Mouse (Mus musculus): ENCODE measurements at regions not wholly inside any gene's neighbourhood (a gene's known extent, or its start where the extent isn't known, plus 50 kb on each side); places are given as distances from the start of the nearest gene placed in this dataset.

GRCm38 (mm10) chrX:76077781-76078180 is 186.3 kb upstream of the Cldn34b3 start:
- no peak overlapping the region for H3K27ac ChIP-seq (ENCODE audit: low read depth, low read length)
- no peak overlapping the region for H3K4me2 ChIP-seq (ENCODE audit: low read depth, low read length, severe bottlenecking)
- H3K9me3 ChIP-seq (ENCODE audit: control insufficient read depth, low read length) = no peaks in the 10 kb centered on the region
- H3K4me3 ChIP-seq (ENCODE audit: low read depth, low read length) = no peak overlapping the region
- no peaks in the 10 kb centered on the region for H3K36me3 ChIP-seq (ENCODE audit: control insufficient read depth, insufficient read depth, low read length)
- DNase-seq (ENCODE audit: low spot score) = no peak
- 0 out of 2 replicates have a peak, but pooled peaks have one; percentile 18 for ATAC-seq (replicated peaks; ENCODE audit: low FRiP score)
- H3K4me1 ChIP-seq (replicated peaks; ENCODE audit: control insufficient read depth, insufficient read depth, low read length) = no peaks in the 10 kb centered on the region
- H3K27me3 ChIP-seq (ENCODE audit: control insufficient read depth, insufficient read depth, low read length) = no peaks in the 10 kb centered on the region
- no peak overlapping the region for H3K9ac ChIP-seq (ENCODE audit: low read length)
- 59% methylated on average over 3 of the region's 3 CpGs for WGBS

- 79% methylated on average over 4 of the region's 4 CpGs for WGBS
- no peak for ATAC-seq (replicated peaks; ENCODE audit: low FRiP score)
- Histone ChIP-seq H3K27ac (ENCODE audit: low read depth, low read length) (no peak overlapping the region), H3K4me1 (replicated peaks; ENCODE audit: control insufficient read depth, insufficient read depth, low read length) (no peaks in the 10 kb centered on the region), H3K36me3 (ENCODE audit: control insufficient read depth, insufficient read depth, low read length) (no peaks in the 10 kb centered on the region), H3K4me3 (ENCODE audit: low read depth, low read length) (no peak overlapping the region), H3K4me2 (ENCODE audit: low read depth, low read length, severe bottlenecking) (no peak overlapping the region), H3K27me3 (ENCODE audit: control insufficient read depth, insufficient read depth, low read length) (no peaks in the 10 kb centered on the region), H3K9me3 (ENCODE audit: control insufficient read depth, low read length) (no peaks in the 10 kb centered on the region), H3K9ac (ENCODE audit: low read length) (no peak overlapping the region)
- DNase-seq (ENCODE audit: low spot score) = no peak
These were observed 181.4 kb upstream of the Cldn34b3 start for GRCm38 (mm10) chrX:76082670-76083069.

- DNase-seq (ENCODE audit: low spot score) = no peak
- WGBS = 70% methylated on average over 4 of the region's 4 CpGs
- H3K27me3 ChIP-seq (ENCODE audit: control insufficient read depth, insufficient read depth, low read length) = no peaks in the 10 kb centered on the region
These were observed 153.2 kb upstream of the Cldn34b3 start for GRCm38 (mm10) chrX:76110763-76111474.

GRCm38 (mm10) chrX:76116086-76116485 is 148.0 kb upstream of the Cldn34b3 start:
- no peak overlapping the region for H3K9ac ChIP-seq (ENCODE audit: low read length)
- 53% methylated on average over 1 of the region's 1 CpGs for WGBS
- ATAC-seq (replicated peaks; ENCODE audit: low FRiP score) (no peak), DNase-seq (ENCODE audit: low spot score) (no peak)
- H3K9me3 ChIP-seq (ENCODE audit: control insufficient read depth, low read length) = no peaks in the 10 kb centered on the region
- no peaks in the 10 kb centered on the region for H3K36me3 ChIP-seq (ENCODE audit: control insufficient read depth, insufficient read depth, low read length)
- no peak overlapping the region for H3K4me3 ChIP-seq (ENCODE audit: low read depth, low read length)
- no peaks in the 10 kb centered on the region for H3K27me3 ChIP-seq (ENCODE audit: control insufficient read depth, insufficient read depth, low read length)
- H3K4me2 ChIP-seq (ENCODE audit: low read depth, low read length, severe bottlenecking) = no peak overlapping the region
- H3K27ac ChIP-seq (ENCODE audit: low read depth, low read length) = no peak overlapping the region
- H3K4me1 ChIP-seq (replicated peaks; ENCODE audit: control insufficient read depth, insufficient read depth, low read length) = no peaks in the 10 kb centered on the region

More at GRCm38 (mm10) chrX:76110763-76111474, 153.2 kb upstream of the Cldn34b3 start:
- Histone ChIP-seq H3K36me3 (ENCODE audit: control insufficient read depth, insufficient read depth, low read length) (no peaks in the 10 kb centered on the region), H3K4me1 (replicated peaks; ENCODE audit: control insufficient read depth, insufficient read depth, low read length) (no peaks in the 10 kb centered on the region), H3K27ac (ENCODE audit: low read depth, low read length) (no peak overlapping the region), H3K4me3 (ENCODE audit: low read depth, low read length) (no peak overlapping the region), H3K4me2 (ENCODE audit: low read depth, low read length, severe bottlenecking) (no peak overlapping the region), H3K9ac (ENCODE audit: low read length) (no peak overlapping the region), H3K9me3 (ENCODE audit: control insufficient read depth, low read length) (no peaks in the 10 kb centered on the region)
- no peak for ATAC-seq (replicated peaks; ENCODE audit: low FRiP score)

GRCm38 (mm10) chrX:76116562-76116961 is 147.5 kb upstream of the Cldn34b3 start:
- Histone ChIP-seq H3K4me2 (ENCODE audit: low read depth, low read length, severe bottlenecking) (no peak overlapping the region), H3K9me3 (ENCODE audit: control insufficient read depth, low read length) (no peaks in the 10 kb centered on the region), H3K36me3 (ENCODE audit: control insufficient read depth, insufficient read depth, low read length) (no peaks in the 10 kb centered on the region), H3K27me3 (ENCODE audit: control insufficient read depth, insufficient read depth, low read length) (no peaks in the 10 kb centered on the region), H3K4me1 (replicated peaks; ENCODE audit: control insufficient read depth, insufficient read depth, low read length) (no peaks in the 10 kb centered on the region), H3K27ac (ENCODE audit: low read depth, low read length) (no peak overlapping the region), H3K4me3 (ENCODE audit: low read depth, low read length) (no peak overlapping the region), H3K9ac (ENCODE audit: low read length) (no peak overlapping the region)
- 64% methylated on average over 1 of the region's 1 CpGs for WGBS
- ATAC-seq (replicated peaks; ENCODE audit: low FRiP score) = no peak
- DNase-seq (ENCODE audit: low spot score) = no peak

GRCm38 (mm10) chrX:76120936-76121335 is 143.2 kb upstream of the Cldn34b3 start:
- no peak for DNase-seq (ENCODE audit: low spot score)
- no peak for ATAC-seq (replicated peaks; ENCODE audit: low FRiP score)
- Histone ChIP-seq H3K9ac (ENCODE audit: low read length) (no peak overlapping the region), H3K4me2 (ENCODE audit: low read depth, low read length, severe bottlenecking) (no peak overlapping the region), H3K4me3 (ENCODE audit: low read depth, low read length) (no peak overlapping the region), H3K27ac (ENCODE audit: low read depth, low read length) (no peak overlapping the region), H3K4me1 (replicated peaks; ENCODE audit: control insufficient read depth, insufficient read depth, low read length) (no peaks in the 10 kb centered on the region), H3K27me3 (ENCODE audit: control insufficient read depth, insufficient read depth, low read length) (no peaks in the 10 kb centered on the region), H3K36me3 (ENCODE audit: control insufficient read depth, insufficient read depth, low read length) (no peaks in the 10 kb centered on the region), H3K9me3 (ENCODE audit: control insufficient read depth, low read length) (no peaks in the 10 kb centered on the region)
- 63% methylated on average over 3 of the region's 3 CpGs for WGBS

- 56% methylated on average over 2 of the region's 2 CpGs for WGBS
- no peak overlapping the region for H3K9ac ChIP-seq (ENCODE audit: low read length)
- no peaks in the 10 kb centered on the region for H3K27me3 ChIP-seq (ENCODE audit: control insufficient read depth, insufficient read depth, low read length)
- ATAC-seq (replicated peaks; ENCODE audit: low FRiP score) = no peak
- H3K4me3 ChIP-seq (ENCODE audit: low read depth, low read length) = no peak overlapping the region
- H3K36me3 ChIP-seq (ENCODE audit: control insufficient read depth, insufficient read depth, low read length) = no peaks in the 10 kb centered on the region
- DNase-seq (ENCODE audit: low spot score) = no peak
- no peak overlapping the region for H3K27ac ChIP-seq (ENCODE audit: low read depth, low read length)
- no peaks in the 10 kb centered on the region for H3K9me3 ChIP-seq (ENCODE audit: control insufficient read depth, low read length)
- no peaks in the 10 kb centered on the region for H3K4me1 ChIP-seq (replicated peaks; ENCODE audit: control insufficient read depth, insufficient read depth, low read length)
- no peak overlapping the region for H3K4me2 ChIP-seq (ENCODE audit: low read depth, low read length, severe bottlenecking)
These were observed 140.7 kb upstream of the Cldn34b3 start for GRCm38 (mm10) chrX:76123355-76123754.

- H3K36me3 ChIP-seq (ENCODE audit: control insufficient read depth, insufficient read depth, low read length) = no peaks in the 10 kb centered on the region
- H3K4me2 ChIP-seq (ENCODE audit: low read depth, low read length, severe bottlenecking) = no peak overlapping the region
- no peaks in the 10 kb centered on the region for H3K27me3 ChIP-seq (ENCODE audit: control insufficient read depth, insufficient read depth, low read length)
- no peak for ATAC-seq (replicated peaks; ENCODE audit: low FRiP score)
- H3K4me1 ChIP-seq (replicated peaks; ENCODE audit: control insufficient read depth, insufficient read depth, low read length) = no peaks in the 10 kb centered on the region
- no peaks in the 10 kb centered on the region for H3K9me3 ChIP-seq (ENCODE audit: control insufficient read depth, low read length)
- no peak overlapping the region for H3K9ac ChIP-seq (ENCODE audit: low read length)
- DNase-seq (ENCODE audit: low spot score) = no peak
- no peak overlapping the region for H3K4me3 ChIP-seq (ENCODE audit: low read depth, low read length)
- 57% methylated on average over 2 of the region's 2 CpGs for WGBS
- no peak overlapping the region for H3K27ac ChIP-seq (ENCODE audit: low read depth, low read length)
These were observed 126.4 kb upstream of the Cldn34b3 start for GRCm38 (mm10) chrX:76137729-76138128.

- Histone ChIP-seq H3K9me3 (ENCODE audit: control insufficient read depth, low read length) (no peaks in the 10 kb centered on the region), H3K4me1 (replicated peaks; ENCODE audit: control insufficient read depth, insufficient read depth, low read length) (no peaks in the 10 kb centered on the region), H3K4me2 (ENCODE audit: low read depth, low read length, severe bottlenecking) (no peak overlapping the region), H3K4me3 (ENCODE audit: low read depth, low read length) (no peak overlapping the region), H3K36me3 (ENCODE audit: control insufficient read depth, insufficient read depth, low read length) (no peaks in the 10 kb centered on the region), H3K9ac (ENCODE audit: low read length) (no peak overlapping the region), H3K27me3 (ENCODE audit: control insufficient read depth, insufficient read depth, low read length) (no peaks in the 10 kb centered on the region), H3K27ac (ENCODE audit: low read depth, low read length) (no peak overlapping the region)
- WGBS = 78% methylated on average over 2 of the region's 2 CpGs
- DNase-seq (ENCODE audit: low spot score) = no peak
- no peak for ATAC-seq (replicated peaks; ENCODE audit: low FRiP score)
These were observed 123.1 kb upstream of the Cldn34b3 start for GRCm38 (mm10) chrX:76141022-76141421.

Data from forebrain, embryonic 11.5 days (tissue).